Mouse (Mus musculus): Measurements from ENCODE around the gene Tars2.
"Not testable (repeated sequence)": the region's sequence is repeated elsewhere in the genome, so short reads cannot be mapped to it uniquely, and the experiment has no call there.

Gene Tars2

GRCm38 (mm10) chr3:95696360-95696759 lies 63.6 kb downstream of the Tars2 start:
- no peak for DNase-seq (ENCODE audit: low read depth, low spot score)

DNA sequence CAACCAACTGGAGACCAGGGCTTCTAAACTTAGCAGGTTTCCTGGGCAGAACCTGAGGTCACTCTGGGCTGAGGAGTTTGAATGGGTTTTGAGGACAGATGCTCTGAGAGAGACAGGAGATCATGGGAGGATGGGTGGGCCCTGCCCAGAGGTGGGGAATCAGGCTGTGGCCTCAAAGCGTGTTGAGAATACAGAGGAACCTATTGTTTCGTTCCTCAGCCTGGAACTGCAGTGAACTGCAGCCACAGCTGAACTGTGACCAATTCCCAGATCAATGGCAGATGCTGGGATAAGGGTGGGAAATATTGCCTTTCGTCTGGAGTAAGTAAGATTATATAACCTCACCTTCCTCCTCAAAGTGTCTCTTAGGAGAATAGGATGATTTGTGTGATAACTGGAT lies 64.2 kb downstream of the Tars2 start:
- no peak for DNase-seq (ENCODE audit: low read depth, low spot score)

- no peak for DNase-seq (ENCODE audit: low read depth, low spot score)
Measured at GRCm38 (mm10) chr3:95694808-95695703, 65.0 kb downstream of the Tars2 start.

DNA sequence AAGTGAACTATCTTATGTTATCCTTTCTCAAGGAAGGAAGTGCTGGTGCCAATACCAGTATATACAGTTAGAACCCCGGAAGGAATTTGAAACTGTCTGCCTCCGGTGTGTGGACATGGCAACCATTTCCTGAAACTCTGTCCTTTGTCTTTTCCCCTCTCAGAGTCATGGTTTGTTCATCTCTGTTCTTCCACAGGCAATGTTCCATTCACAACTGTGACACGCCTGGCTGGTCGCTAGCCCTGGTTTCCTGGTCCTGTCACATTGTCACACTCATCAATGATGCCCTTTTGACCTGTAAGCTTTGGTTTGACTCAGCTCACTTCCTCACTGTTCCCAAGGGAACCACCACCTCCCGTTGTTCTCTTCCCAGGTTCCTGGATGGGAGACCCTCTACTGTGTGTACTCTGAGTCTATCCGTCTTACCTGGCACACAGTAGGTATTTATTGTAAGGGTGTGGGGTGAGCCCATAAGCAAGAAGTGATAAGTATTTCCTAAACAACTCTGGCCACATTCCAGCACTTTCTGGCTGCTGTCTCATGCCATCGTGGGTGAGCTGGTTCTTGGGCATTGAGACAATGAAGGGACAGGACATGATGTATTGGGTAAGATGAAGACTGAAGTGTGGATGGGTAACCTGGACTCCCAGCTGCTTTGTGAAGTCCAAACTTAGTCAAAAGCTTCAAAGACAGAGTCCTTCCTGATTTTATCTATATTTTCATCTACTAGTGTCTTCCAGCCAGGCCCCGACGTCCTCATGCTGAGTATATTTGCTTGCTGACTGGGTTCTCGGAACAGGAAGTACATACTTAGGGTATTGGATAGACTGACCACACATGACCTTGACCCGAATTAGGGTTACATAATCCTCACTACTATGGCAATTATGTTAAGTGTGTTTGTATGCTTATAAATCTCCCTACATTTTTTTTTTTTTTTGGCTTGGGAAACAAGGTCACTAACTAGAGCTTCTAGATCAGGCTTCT lies 65.9 kb downstream of the Tars2 start:
- no peak for DNase-seq (ENCODE audit: low read depth, low spot score)

GRCm38 (mm10) chr3:95692677-95693076 lies 67.3 kb downstream of the Tars2 start:
- DNase-seq (ENCODE audit: low read depth, low spot score), result no peak

- DNase-seq (ENCODE audit: low read depth, low spot score), result not testable (repeated sequence)
Measured at GRCm38 (mm10) chr3:95690552-95690951, 69.5 kb downstream of the Tars2 start.

All from c-Kit-negative CD71-positive TER-119-positive erythroid progenitor cells, embryonic 14.5 days (primary cell).